Mouse (Mus musculus): ENCODE data around the gene Pum1.
A peak's percentile ranks its signal among the peaks of the same experiment; 100 is the strongest.
"Not testable (repeated sequence)": the region's sequence is repeated elsewhere in the genome, so short reads cannot be mapped to it uniquely, and the experiment has no call there.

Pum1 gene

GRCm38 (mm10) chr4:130668541-130668940 lies 5.4 kb downstream of the Pum1 start:
- no peak for DNase-seq (ENCODE audit: low read depth, low spot score)

- DNase-seq (ENCODE audit: low read depth, low spot score), result no peak
Observed at GRCm38 (mm10) chr4:130668991-130669390, 5.9 kb downstream of the Pum1 start.

GRCm38 (mm10) chr4:130670023-130670422 lies 6.9 kb downstream of the Pum1 start:
- not testable (repeated sequence) for DNase-seq (ENCODE audit: low read depth, low spot score)

- DNase-seq (ENCODE audit: low read depth, low spot score), result no peak
Observed at GRCm38 (mm10) chr4:130671079-130671845, 8.1 kb downstream of the Pum1 start.

- no peak for DNase-seq (ENCODE audit: low read depth, low spot score)
Observed at GRCm38 (mm10) chr4:130672161-130672560, 9.0 kb downstream of the Pum1 start.

- DNase-seq (ENCODE audit: low read depth, low spot score), result no peak
Observed at GRCm38 (mm10) chr4:130676746-130677145, 13.6 kb downstream of the Pum1 start.

- DNase-seq (ENCODE audit: low read depth, low spot score), result no peak
Observed at GRCm38 (mm10) chr4:130678149-130678548, 15.0 kb downstream of the Pum1 start.

GRCm38 (mm10) chr4:130680676-130681075 lies 17.6 kb downstream of the Pum1 start:
- peak; percentile 75 for DNase-seq (ENCODE audit: low read depth, low spot score)

- DNase-seq (ENCODE audit: low read depth, low spot score), result not testable (repeated sequence)
Observed at GRCm38 (mm10) chr4:130683051-130683450, 19.9 kb downstream of the Pum1 start.

GRCm38 (mm10) chr4:130693936-130694335 lies 30.8 kb downstream of the Pum1 start:
- no peak for DNase-seq (ENCODE audit: low read depth, low spot score)

- no peak for DNase-seq (ENCODE audit: low read depth, low spot score)
Observed at GRCm38 (mm10) chr4:130694982-130695381, 31.9 kb downstream of the Pum1 start.

GRCm38 (mm10) chr4:130701061-130701460 lies 37.9 kb downstream of the Pum1 start:
- no peak for DNase-seq (ENCODE audit: low read depth, low spot score)

GRCm38 (mm10) chr4:130702835-130703535 lies 39.9 kb downstream of the Pum1 start:
- peak; percentile 53 for DNase-seq (ENCODE audit: low read depth, low spot score)

- DNase-seq (ENCODE audit: low read depth, low spot score), result no peak
Observed at GRCm38 (mm10) chr4:130703601-130704000, 40.5 kb downstream of the Pum1 start.

GRCm38 (mm10) chr4:130704615-130705014 lies 41.5 kb downstream of the Pum1 start:
- no peak for DNase-seq (ENCODE audit: low read depth, low spot score)

GRCm38 (mm10) chr4:130706215-130707000 lies 43.3 kb downstream of the Pum1 start:
- DNase-seq (ENCODE audit: low read depth, low spot score), result no peak

GRCm38 (mm10) chr4:130711353-130711848 lies 48.3 kb downstream of the Pum1 start:
- no peak for DNase-seq (ENCODE audit: low read depth, low spot score)

GRCm38 (mm10) chr4:130712341-130712740 lies 49.2 kb downstream of the Pum1 start:
- no peak for DNase-seq (ENCODE audit: low read depth, low spot score)

- DNase-seq (ENCODE audit: low read depth, low spot score), result no peak
Observed at GRCm38 (mm10) chr4:130713430-130713829, 50.3 kb downstream of the Pum1 start.

GRCm38 (mm10) chr4:130715126-130715525 lies 52.0 kb downstream of the Pum1 start:
- DNase-seq (ENCODE audit: low read depth, low spot score), result no peak

- DNase-seq (ENCODE audit: low read depth, low spot score), result no peak
Observed at GRCm38 (mm10) chr4:130715623-130716022, 52.5 kb downstream of the Pum1 start.

- DNase-seq (ENCODE audit: low read depth, low spot score), result no peak
Observed at GRCm38 (mm10) chr4:130719348-130719747, 56.2 kb downstream of the Pum1 start.

Data from ES-CJ7 (cell line).